Mouse (Mus musculus) thymus, postnatal 0 days (tissue): ENCODE measurements around the gene Rcsd1. TPM values are rescaled to one million over a fixed set of nuclear protein-coding genes. Genes with fewer than 3 reads are reported as not detected.
"Not testable (repeated sequence)": the region's sequence is repeated elsewhere in the genome, so short reads cannot be mapped to it uniquely, and the experiment has no call there.

Source experiments
- DNase-seq: peaks from one replicate; pipeline ENCODE4 v3.0.0-alpha.2; 2015; ENCODE audit warnings: low spot score
- polyA plus RNA-seq: library from polyadenylated mRNA; unstranded; fragments of >200 nt; fragmentation: Nextera tagmentation; extraction: Ambion mirVana; gene quantifications from 2 replicates; pipeline ENCODE4 v1.2.1, GENCODE M21; 2015

Gene Rcsd1
- polyA plus RNA-seq, 1 experiment from 2014 or later, result 236 TPM

- peak; percentile 53 for DNase-seq
Measured at GRCm38 (mm10) chr1:165691516-165691915, 18.0 kb downstream of the Rcsd1 start.

- no peak for DNase-seq
Measured at GRCm38 (mm10) chr1:165689845-165690244, 19.7 kb downstream of the Rcsd1 start.

DNA sequence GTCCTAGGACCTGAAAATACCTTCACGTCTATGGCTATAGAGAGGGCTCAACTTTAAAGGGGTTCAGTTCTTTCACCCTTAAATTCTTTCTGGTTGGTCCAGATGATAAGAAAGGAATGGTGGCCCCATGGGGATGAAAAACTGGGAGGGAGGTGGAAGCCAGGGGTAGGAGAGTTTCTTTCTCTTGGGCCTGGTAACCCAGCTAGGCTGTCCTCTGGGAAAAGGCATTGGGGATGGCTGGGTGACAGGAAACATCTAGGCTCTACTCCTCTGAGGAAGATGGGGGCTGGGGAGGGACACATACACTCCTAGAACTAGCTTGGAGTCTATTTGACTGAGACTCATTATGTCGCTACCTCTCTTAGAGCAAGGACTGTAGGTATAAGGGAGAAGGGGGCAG is 21.7 kb downstream of the Rcsd1 start:
- DNase-seq, result no peak

- no peak for DNase-seq
Measured at GRCm38 (mm10) chr1:165686963-165687362, 22.6 kb downstream of the Rcsd1 start.

- no peak for DNase-seq
Measured at GRCm38 (mm10) chr1:165686349-165686748, 23.2 kb downstream of the Rcsd1 start.

DNA sequence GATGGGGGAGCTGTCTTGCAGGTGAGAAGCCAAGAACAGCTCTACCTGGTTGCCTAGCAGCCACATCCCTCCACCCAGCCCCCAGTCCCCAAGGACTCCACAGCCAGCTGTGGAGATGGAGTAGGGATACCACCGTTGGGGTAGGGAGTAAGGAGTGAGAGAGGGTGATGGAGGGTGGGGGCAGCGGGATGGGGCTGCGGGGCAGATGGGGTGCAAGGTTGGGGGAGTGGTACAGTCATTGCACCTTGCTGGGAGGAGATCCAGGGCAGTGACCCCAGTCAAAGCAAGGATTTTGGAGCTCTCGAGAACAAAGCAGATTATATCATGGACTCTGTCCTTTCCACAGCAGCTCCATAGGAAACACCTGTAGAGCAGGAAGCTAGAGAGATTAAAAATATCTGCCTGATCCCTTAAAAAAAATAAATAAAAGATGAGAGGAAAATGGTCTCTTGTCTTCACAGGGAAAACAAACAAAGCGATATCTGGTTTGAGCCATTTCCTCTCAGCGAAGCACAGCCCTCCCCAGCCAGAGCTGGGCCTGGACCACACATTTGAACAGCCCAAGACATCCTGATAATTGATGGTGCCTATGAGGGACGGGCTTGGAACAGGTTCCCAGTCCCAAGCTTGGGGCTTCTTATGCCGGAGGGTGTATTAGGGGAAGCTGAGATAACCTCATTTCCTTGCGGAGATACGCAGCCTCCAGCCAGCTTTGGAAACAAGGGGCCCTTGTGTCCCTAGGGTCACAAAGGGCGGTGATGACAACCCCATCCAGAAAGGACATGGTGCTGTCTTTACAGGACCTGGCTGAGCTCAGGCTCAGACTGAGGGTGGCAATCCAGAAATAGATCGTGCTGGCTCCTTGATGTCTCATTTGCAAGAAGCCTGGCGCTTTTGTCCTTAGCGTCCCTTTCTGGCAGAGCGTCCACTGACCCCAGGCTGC is 25.0 kb downstream of the Rcsd1 start:
- DNase-seq, result no peak

DNA sequence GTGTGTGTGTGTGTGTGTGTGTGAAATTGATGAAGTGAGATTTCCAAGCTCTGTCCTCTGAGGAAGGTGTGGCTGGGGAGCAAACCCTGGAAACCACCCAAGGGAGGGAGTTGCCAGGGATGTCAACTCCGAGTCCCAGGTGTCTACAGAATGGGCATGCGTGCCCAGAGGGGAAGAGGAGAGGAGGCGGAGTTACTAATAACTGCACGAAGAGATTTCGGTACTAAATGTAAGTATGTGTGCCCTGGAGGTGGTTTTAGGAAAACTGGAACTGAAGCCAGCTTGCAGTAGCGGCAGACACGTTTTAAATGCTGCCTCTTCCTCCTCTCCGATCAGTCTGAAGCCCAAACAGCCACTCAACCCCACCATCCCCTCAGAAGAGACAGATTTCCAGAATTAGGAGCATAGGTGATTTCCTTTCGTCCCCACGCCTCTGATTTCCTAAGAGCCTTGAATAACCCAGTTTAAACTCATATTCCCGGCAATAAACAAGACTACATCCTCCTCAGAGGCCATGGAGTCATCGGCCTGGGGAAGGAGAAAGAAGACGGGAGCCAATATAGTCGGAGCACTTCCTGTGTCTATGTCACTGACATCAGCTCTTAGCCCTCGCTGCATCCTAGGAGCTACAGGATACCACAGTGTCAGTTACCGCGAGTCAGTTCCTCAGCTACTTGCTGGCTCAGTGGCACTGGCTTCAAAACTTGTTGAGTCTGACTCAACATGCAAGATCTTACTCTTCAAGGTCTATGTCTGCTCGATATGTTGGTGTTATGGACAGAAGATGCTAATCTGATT is 27.3 kb downstream of the Rcsd1 start:
- peak; percentile 42 for DNase-seq

DNA sequence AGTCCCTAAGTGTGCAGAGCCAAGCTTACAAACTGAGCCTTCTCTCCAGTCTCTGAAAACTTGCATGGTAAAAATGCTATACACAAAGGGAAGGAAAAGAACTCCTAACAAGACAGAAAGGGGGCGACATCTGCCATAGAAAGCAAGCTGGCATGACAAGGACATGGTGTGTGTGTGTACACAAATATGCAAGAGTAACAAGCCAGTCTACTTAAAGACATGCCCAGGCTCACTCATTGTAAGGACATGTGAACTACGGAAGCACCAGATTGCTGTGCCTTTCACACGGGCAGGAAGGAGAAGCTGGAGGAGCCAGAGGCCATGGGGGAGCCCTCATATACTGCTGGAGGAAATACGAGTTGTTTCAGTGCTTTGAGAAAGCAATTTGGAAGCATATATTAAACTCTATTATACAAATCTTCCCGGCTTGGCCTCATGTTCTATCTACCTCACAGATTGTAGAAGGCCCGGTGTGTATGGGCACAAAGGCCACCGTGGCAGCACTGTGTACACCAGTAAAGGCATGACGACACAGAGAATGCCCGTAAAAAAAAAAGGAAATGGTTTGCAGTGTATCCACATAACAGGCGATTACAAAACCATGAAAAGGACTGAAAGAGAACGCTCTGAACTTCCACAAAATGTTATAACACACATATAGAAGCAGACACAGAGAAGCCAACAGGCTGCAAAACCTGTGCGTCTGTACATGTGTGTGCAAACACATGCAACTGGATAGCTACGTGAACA is 28.3 kb downstream of the Rcsd1 start:
- peak; percentile 41 for DNase-seq

GRCm38 (mm10) chr1:165680086-165680485 is 29.5 kb downstream of the Rcsd1 start:
- not testable (repeated sequence) for DNase-seq

GRCm38 (mm10) chr1:165679618-165679997 is 29.9 kb downstream of the Rcsd1 start:
- DNase-seq, result no peak

DNA sequence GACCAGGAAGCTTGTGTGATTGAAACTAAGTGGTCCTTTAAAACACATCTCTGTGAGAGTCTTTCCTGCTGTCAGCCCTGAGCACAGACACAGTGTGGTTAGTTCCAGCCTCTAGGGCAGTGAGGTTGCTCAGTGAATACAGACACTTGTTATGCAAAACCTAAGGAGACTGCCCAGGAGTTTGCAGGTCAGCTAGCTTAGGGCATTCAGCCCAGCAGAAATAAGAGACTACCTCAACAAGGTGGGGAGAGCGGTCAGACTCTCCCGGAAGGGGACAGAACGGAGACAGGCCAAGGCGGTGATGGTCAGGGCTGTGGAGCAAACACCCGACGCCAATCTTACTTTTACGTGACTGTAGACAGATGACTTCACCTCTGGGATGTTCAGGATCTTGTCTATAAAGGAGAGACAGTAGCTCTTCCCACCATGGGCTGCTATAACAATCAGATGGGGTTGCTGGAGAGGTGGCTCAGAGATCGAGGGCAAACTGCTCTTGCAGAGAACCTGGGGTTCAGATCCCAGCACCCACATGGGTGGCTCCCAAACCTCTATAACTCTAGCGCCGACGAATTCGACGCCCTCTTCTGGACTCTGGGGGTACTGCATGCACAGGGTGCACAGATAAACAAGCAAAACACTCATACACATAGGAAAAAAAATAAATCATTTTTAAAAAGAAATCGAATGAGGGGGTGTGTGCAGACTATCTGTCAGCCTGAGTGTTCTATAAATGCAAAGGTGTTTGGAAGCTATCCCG is 30.5 kb downstream of the Rcsd1 start:
- no peak for DNase-seq

DNA sequence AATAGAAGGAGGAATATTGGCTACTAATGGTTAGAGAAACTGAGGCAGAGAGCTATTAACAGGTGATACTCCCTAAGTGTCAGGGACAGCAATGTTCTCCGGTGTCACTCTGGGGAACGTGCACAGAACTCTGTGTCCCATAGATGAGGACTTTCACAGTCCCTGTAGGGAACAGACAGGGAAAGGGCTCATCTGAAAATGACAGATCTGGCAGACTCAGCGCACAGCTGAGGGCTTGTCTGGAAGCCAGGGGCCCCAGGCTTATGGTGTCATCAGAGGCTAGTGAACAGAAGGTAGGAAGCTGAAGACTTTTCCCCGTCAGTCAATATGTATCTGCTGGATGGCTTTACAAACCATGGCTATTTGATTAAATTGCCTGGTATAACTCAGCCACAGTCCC is 32.0 kb downstream of the Rcsd1 start:
- no peak for DNase-seq

GRCm38 (mm10) chr1:165676993-165677392 is 32.6 kb downstream of the Rcsd1 start:
- no peak for DNase-seq

DNA sequence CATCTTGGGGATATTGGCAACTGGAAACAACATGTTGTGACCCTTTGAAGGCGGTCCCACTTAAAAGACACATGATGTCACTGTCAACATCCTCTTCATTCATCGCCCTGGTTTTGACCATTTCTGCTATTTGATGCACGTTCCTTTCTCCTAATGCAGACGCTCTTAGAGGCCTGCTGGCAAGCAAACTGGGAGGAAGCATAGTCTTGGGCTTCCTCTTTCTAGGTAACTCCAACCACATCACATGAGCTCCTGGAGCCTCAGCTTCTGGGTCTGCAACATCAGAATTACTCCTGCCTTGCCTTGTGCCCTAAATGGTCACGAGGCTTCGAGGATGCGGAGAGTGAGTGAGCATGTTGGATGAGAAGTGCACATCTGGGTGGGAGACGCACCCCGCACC is 34.4 kb downstream of the Rcsd1 start:
- no peak for DNase-seq

DNA sequence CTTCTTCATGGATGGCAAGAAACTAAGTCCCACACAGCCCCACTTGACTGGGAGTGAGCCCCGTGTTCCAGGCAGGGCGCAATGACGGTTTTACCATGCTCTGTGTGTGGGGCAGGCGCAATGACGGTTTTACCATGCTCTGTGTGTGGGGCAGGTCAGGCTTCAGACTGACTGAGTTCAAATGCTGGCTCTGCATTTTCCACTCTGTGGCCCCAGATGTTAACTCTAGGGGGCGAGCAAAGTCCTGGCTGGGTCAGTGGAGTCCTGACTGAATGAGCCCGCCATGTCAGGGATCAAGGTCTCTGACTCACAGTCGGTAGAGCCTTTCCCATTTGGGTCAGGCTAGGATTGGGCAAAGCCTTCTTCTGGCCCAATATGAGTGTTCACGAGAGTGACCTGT is 37.2 kb downstream of the Rcsd1 start:
- peak; percentile 20 for DNase-seq

DNA sequence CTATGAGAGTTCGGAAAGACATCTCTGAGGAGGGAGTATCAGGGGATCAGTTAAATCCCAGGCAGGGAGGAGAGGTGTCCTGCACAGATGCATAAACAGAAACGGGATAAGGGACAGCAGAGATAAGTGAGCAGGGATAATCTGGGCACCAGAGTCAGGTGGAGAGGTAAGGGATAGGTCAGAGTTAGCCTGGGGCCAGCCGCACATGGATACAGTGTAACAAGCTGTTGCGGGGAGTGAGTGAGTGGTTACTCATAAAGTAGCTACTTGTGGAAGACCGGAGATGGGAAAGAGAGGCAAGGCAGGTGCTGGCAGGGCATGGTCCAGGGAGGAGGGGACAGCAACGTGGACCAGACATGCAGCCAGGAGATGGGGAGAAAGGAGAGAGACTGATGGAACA is 39.5 kb downstream of the Rcsd1 start:
- no peak for DNase-seq

DNA sequence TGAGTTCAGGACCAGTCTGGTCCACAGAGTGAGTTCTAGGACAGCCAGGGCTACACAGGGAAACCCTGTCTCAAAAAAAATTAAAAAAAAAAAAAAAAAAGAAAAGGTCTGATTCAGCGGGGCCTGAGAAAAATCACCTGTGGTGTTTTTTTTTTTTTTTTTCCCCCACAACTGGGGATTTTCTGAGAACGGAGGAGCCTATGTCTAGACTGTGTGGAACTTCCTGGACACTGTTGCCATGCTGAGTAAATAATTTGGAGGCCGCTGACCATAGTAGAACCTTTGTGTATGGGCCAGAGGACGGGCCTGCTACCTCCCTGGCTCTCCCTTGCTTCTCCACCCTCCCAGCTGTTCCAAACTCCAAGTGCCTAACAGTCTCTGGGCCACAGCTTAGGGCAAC is 40.7 kb downstream of the Rcsd1 start:
- no peak for DNase-seq

DNA sequence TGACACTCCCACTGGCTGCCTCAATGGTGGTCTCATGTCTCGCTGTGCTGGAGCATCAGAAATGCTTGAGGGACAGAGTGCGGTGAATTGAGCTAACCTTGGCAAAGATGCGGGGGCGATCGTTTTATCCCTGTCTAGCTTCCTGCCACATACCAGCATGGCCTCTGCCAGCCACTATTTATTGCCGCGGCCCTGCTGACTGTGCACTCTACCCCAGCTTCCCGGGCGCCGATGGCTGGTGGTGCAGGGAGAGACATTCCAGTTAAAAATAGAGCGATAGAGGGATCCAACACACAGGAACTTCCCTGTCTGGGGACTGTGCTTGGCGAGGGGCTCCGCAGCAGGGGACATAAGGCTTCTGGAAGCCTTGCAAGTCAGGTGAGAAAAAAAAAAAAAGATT is 42.2 kb downstream of the Rcsd1 start:
- no peak for DNase-seq

- no peak for DNase-seq
Measured at GRCm38 (mm10) chr1:165666944-165667343, 42.6 kb downstream of the Rcsd1 start.

GRCm38 (mm10) chr1:165665758-165666157 is 43.8 kb downstream of the Rcsd1 start:
- DNase-seq, result no peak

GRCm38 (mm10) chr1:165663277-165663676 is 46.3 kb downstream of the Rcsd1 start:
- DNase-seq, result no peak
